Mouse (Mus musculus) ES-E14 (cell line): ENCODE data around the gene Esrrg.

Experiments used
- HCFC1 ChIP-seq: IDR thresholded peaks from 2 replicates; pipeline ENCODE4 v1.6.1; 2012; ENCODE audit warnings: low read length, inconsistent platforms, borderline replicate concordance; ENCODE audit not compliant: insufficient read depth
- ZC3H11A ChIP-seq: IDR thresholded peaks from 2 replicates; pipeline ENCODE4 v1.6.1; 2012; ENCODE audit warnings: low read depth, mild to moderate bottlenecking, inconsistent platforms, low read length, borderline replicate concordance

DNA sequence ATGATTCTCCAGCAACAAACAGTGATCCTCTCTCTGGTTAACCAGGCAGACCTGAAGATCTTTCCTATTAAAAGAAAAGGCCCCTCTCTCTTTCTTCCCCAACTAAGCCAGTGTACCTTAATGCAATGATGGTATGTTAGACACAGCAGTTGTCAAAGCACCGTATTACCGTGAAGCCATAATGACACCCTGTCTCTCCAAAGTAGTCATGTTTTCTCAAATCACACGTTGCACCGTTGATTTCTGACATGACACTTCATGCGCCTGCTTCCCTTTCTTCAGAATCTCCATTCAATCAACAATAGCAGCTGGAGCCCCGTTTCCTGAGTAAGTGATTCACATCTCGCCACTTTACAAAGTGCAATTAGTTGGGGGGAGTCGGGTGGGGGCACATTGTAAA lies 427.4 kb downstream of the Esrrg start:
- TF ChIP-seq HCFC1 (no peak), ZC3H11A (no peak)
